22 mouse cellular contexts compared by ENCODE assay signal in genomic region chr8:108315046-108315445, GRCm38 (mm10).
DNase-seq lines count a peak whose midpoint lies in the region; ATAC-seq and TF ChIP-seq lines count a peak whose summit lies in the region.
"Had no signal": no experiment of that assay in that cellular context is flagged by ENCODE, and none has a peak within 500 bp of the region (broad histone marks: within the 10 kb centered on the region; RNA-seq: fewer than 3 reads in every experiment).

No protein-coding gene starts in this region.

- TF ChIP-seq POLR2A in brain, embryonic 14.5 days (IDR thresholded peaks at IDR 0.05; ENCODE audit: borderline replicate concordance, extremely low read depth, insufficient read depth, insufficient read length, poor library complexity, severe bottlenecking), result no peak

- H3K4me2 ChIP-seq in forebrain, embryonic 13.5 days, result 0 out of 2 replicates have a peak overlapping the region, but pooled peaks have one; percentile 9
- H3K4me2 ChIP-seq in forebrain, embryonic 11.5 days (ENCODE audit: low read depth, low read length, severe bottlenecking), result no peak overlapping the region
- no peak overlapping the region for H3K4me2 ChIP-seq in embryonic facial prominence, embryonic 11.5 days (ENCODE audit: low read depth, low read length)
- H3K4me2 ChIP-seq in midbrain, embryonic 12.5 days (replicated peaks), result no peak overlapping the region
- H3K4me2 ChIP-seq: stomach, embryonic 15.5 days had no signal

- no peaks in the 10 kb centered on the region for H3K9me3 ChIP-seq in forebrain, embryonic 13.5 days (replicated peaks)
- no peaks in the 10 kb centered on the region for H3K9me3 ChIP-seq in forebrain, embryonic 11.5 days (ENCODE audit: control insufficient read depth, low read length)
- no peaks in the 10 kb centered on the region for H3K9me3 ChIP-seq in embryonic facial prominence, embryonic 11.5 days (replicated peaks; ENCODE audit: control insufficient read depth, low read length)
- H3K9me3 ChIP-seq in midbrain, embryonic 12.5 days, result 0 out of 2 replicates have a peak, but pooled peaks cover under 1% of the 10 kb centered on the region
- H3K9me3 ChIP-seq: stomach, embryonic 15.5 days had no signal

- intact Hi-C loops in left cerebral cortex, adult 2 months (cut with DNase I), result no loop called here
- intact Hi-C loops in heart, postnatal 14 days (cut with DNase I), result no loop called here

- peak overlapping the region; percentile 73; the same call in 1 of the 2 replicates for H3K27ac ChIP-seq in forebrain, embryonic 13.5 days
- no peak overlapping the region for H3K27ac ChIP-seq in forebrain, embryonic 11.5 days (ENCODE audit: low read depth, low read length)
- no peak overlapping the region for H3K27ac ChIP-seq in embryonic facial prominence, embryonic 11.5 days (replicated peaks; ENCODE audit: low read depth, low read length)
- H3K27ac ChIP-seq in midbrain, embryonic 12.5 days (replicated peaks), result peak overlapping the region; percentile 32
- H3K27ac ChIP-seq in left cerebral cortex, adult 2 months, result no peak overlapping the region
- H3K27ac ChIP-seq: stomach, embryonic 15.5 days had no signal

- H3K4me1 ChIP-seq in forebrain, embryonic 13.5 days, result peaks cover 10% of the 10 kb centered on the region
- H3K4me1 ChIP-seq in forebrain, embryonic 11.5 days (replicated peaks; ENCODE audit: control insufficient read depth, insufficient read depth, low read length), result peaks cover 10% of the 10 kb centered on the region; the same call in 1 of the 2 replicates
- H3K4me1 ChIP-seq in embryonic facial prominence, embryonic 11.5 days (ENCODE audit: control insufficient read depth, insufficient read depth, low read length), result no peaks in the 10 kb centered on the region; the same call in 1 of the 2 replicates
- peaks cover 11% of the 10 kb centered on the region for H3K4me1 ChIP-seq in midbrain, embryonic 12.5 days
- H3K4me1 ChIP-seq: megakaryocyte, embryonic 14.5 days; stomach, embryonic 15.5 days had no signal

- no peak for TF ChIP-seq CTCF in brain, embryonic 14.5 days (IDR thresholded peaks at IDR 0.05; ENCODE audit: borderline replicate concordance, extremely low read depth, insufficient read depth, insufficient read length)
- no peak for TF ChIP-seq CTCF in left cerebral cortex, adult 2 months (IDR thresholded peaks at IDR 0.05)

- no peaks in the 10 kb centered on the region for H3K27me3 ChIP-seq in forebrain, embryonic 13.5 days
- H3K27me3 ChIP-seq in forebrain, embryonic 11.5 days (ENCODE audit: control insufficient read depth, insufficient read depth, low read length), result no peaks in the 10 kb centered on the region
- H3K27me3 ChIP-seq in embryonic facial prominence, embryonic 11.5 days (ENCODE audit: control insufficient read depth, insufficient read depth, low read length), result no peaks in the 10 kb centered on the region
- H3K27me3 ChIP-seq in midbrain, embryonic 12.5 days, result no peaks in the 10 kb centered on the region; the same call in 1 of the 2 replicates
- H3K27me3 ChIP-seq: CH12.LX; megakaryocyte, embryonic 14.5 days; stomach, embryonic 15.5 days had no signal

- 7% methylated on average over 8 of the region's 8 CpGs for WGBS in forebrain, embryonic 13.5 days
- WGBS in forebrain, embryonic 11.5 days, result 13% methylated on average over 8 of the region's 8 CpGs
- 12% methylated on average over 8 of the region's 8 CpGs for WGBS in embryonic facial prominence, embryonic 11.5 days
- 14% methylated on average over 8 of the region's 8 CpGs for WGBS in midbrain, embryonic 12.5 days

- no peak overlapping the region for H3K4me3 ChIP-seq in forebrain, embryonic 13.5 days
- H3K4me3 ChIP-seq in forebrain, embryonic 11.5 days (ENCODE audit: low read depth, low read length), result no peak overlapping the region
- no peak overlapping the region for H3K4me3 ChIP-seq in embryonic facial prominence, embryonic 11.5 days (ENCODE audit: low read depth, low read length)
- no peak overlapping the region for H3K4me3 ChIP-seq in midbrain, embryonic 12.5 days
- no peak overlapping the region for H3K4me3 ChIP-seq in left cerebral cortex, adult 2 months
- H3K4me3 ChIP-seq: erythroblast, embryonic 14.5 days; myocyte; stomach, embryonic 15.5 days had no signal

- no peak for ATAC-seq in forebrain, embryonic 13.5 days
- ATAC-seq in forebrain, embryonic 11.5 days (replicated peaks; ENCODE audit: low FRiP score), result no peak
- ATAC-seq in embryonic facial prominence, embryonic 11.5 days (replicated peaks; ENCODE audit: insufficient number of reproducible peaks, low FRiP score, low TSS enrichment, low read depth), result no peak
- ATAC-seq in midbrain, embryonic 12.5 days (ENCODE audit: low FRiP score, low read depth), result no peak
- ATAC-seq: liver, postnatal 0 days had no signal

- DNase-seq in forebrain, embryonic 11.5 days (ENCODE audit: low spot score), result no peak
- DNase-seq in brain, embryonic 14.5 days (ENCODE audit: low read depth), result peak; percentile 81
- peak; percentile 64 for DNase-seq in embryonic facial prominence, embryonic 11.5 days (ENCODE audit: low spot score)
- no peak for DNase-seq in left cerebral cortex, adult 2 months (ENCODE audit: extremely low spot score in 1 of 2, low spot score in 2 of 2)
- DNase-seq in gastrocnemius, adult 18-20 months (ENCODE audit: low spot score), result no peak
- no peak for DNase-seq in heart, postnatal 14 days
- DNase-seq: adrenal gland, postnatal 14 days; cerebellum, adult 11 months; cerebellum, postnatal 10 days; kidney, adult 11 months; kidney, postnatal 10 days; liver; liver, postnatal 0 days; lung, postnatal 10 days; thymus, adult 2 months had no signal

- H3K36me3 ChIP-seq in forebrain, embryonic 13.5 days (ENCODE audit: poor library complexity, severe bottlenecking), result no peaks in the 10 kb centered on the region
- H3K36me3 ChIP-seq in forebrain, embryonic 11.5 days (ENCODE audit: control insufficient read depth, insufficient read depth, low read length), result no peaks in the 10 kb centered on the region
- H3K36me3 ChIP-seq in embryonic facial prominence, embryonic 11.5 days (replicated peaks; ENCODE audit: control insufficient read depth, insufficient read depth, low read depth, low read length), result no peaks in the 10 kb centered on the region
- H3K36me3 ChIP-seq in midbrain, embryonic 12.5 days, result no peaks in the 10 kb centered on the region
- H3K36me3 ChIP-seq: stomach, embryonic 15.5 days had no signal

- H3K9ac ChIP-seq in forebrain, embryonic 13.5 days, result no peak overlapping the region
- no peak overlapping the region for H3K9ac ChIP-seq in forebrain, embryonic 11.5 days (ENCODE audit: low read length)
- no peak overlapping the region for H3K9ac ChIP-seq in embryonic facial prominence, embryonic 11.5 days (replicated peaks; ENCODE audit: low read length)
- H3K9ac ChIP-seq in midbrain, embryonic 12.5 days (replicated peaks), result no peak overlapping the region
- H3K9ac ChIP-seq: liver, postnatal 0 days; stomach, embryonic 15.5 days had no signal

Comparison
In these comparisons a context has a peak if more than half of its experiments do, and no peak if none do; other contexts are left out.
1. H3K27ac ChIP-seq: peak in forebrain, embryonic 13.5 days (single experiment) and midbrain, embryonic 12.5 days (single experiment); none in forebrain, embryonic 11.5 days (single experiment), embryonic facial prominence, embryonic 11.5 days (single experiment) and left cerebral cortex, adult 2 months (single experiment).
2. DNase-seq: peak in brain, embryonic 14.5 days (single experiment) and embryonic facial prominence, embryonic 11.5 days (single experiment); none in forebrain, embryonic 11.5 days (single experiment), left cerebral cortex, adult 2 months (0 of 2), gastrocnemius, adult 18-20 months (single experiment) and heart, postnatal 14 days (0 of 2).